Mouse (Mus musculus) CD4-positive, CD25-positive, alpha-beta regulatory T cell, adult 4 months (primary cell): Measurements from ENCODE around the gene Ackr1. TPM values are rescaled to one million over a fixed set of nuclear protein-coding genes. Genes with fewer than 3 reads are reported as not detected.

Experiments used
- ATAC-seq: one replicate; pipeline ENCODE4 v1.8.0; 2017
- polyA plus RNA-seq, 2 experiments: library from polyadenylated mRNA; unstranded; fragments of 100-300 nt; shearing (Covaris generic); gene quantifications; one replicate each; pipeline ENCODE4 v1.2.1; 2017

Ackr1 gene
- not detected for polyA plus RNA-seq

- ATAC-seq, result no peak
Measured at GRCm38 (mm10) chr1:173333312-173334253, at the start of gene Ackr1. TSS of gene Ackr1 (minus strand) at chr1:173333750.

DNA sequence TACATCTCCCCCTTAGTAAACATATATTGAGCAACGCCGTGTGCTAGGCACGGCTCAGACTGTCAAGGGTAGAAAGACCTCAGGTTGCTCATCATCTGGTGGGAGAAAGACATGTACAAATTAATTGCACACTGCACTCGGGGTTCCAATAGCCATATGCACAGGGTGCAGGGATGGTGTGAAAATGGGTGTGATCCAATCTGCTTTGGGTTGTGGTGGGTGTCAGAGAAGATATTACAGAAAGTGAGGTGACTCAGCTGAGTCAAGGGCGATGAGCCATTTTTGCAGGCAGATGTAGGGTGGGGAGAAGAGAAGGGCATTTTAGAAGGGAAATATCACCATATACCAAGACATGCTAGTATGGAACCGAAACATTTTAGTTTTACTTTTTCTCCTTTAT is 47.9 kb upstream of the Ackr1 start:
- no peak for ATAC-seq

DNA sequence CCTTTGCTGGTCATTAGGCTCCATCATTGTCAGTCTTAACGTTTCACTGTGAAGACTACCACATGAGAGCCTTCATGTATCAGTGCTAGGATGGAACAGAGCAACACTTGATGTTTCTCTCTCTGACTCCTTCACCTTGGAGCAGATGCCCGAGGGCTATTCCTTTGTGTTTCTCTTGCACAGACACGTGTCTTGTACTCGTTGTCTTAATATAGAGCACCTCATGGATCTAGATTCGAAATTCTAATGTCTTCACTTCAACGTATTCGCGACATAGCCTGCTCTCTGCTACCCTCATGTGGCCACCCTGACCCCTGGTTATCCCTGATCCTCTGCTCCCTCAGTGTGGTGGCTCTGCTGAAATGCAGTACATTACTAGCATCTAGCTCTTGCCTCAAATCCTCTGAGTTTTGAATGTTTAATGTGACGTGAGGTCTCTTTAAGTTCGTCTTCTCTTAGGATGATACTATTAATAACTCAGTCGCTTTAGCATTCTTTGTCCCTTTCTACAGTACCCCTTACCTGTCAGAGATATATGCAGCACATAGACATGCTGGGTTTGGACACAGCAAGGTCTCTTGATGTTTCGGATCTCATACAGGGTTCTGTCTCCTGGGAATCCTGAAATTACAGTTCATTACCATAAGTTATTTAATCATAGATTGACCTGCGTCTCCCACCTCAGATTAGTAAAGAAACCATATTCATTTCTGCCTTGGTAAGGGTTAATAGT is 44.0 kb upstream of the Ackr1 start:
- ATAC-seq, result no peak

- no peak for ATAC-seq
Measured at GRCm38 (mm10) chr1:173374020-173374419, 40.5 kb upstream of the Ackr1 start.

DNA sequence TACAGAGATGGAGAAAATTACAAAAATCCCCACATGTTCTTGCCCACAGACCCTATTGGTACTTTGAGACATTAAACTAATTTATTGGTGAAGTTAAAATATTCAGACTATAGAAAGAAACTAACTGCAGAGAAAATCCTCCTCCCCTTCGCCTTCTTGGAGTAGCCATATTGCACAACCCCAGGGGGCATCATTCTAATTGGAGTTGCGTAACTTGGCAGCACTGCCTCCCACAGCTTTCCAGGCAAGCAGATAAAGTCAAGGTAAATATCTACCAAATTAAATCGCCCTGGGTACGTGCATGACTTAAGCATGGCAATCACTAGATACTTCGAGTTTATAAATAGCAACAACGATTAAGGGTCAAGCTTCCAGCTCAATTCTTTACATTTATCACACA is 38.0 kb upstream of the Ackr1 start:
- no peak for ATAC-seq

DNA sequence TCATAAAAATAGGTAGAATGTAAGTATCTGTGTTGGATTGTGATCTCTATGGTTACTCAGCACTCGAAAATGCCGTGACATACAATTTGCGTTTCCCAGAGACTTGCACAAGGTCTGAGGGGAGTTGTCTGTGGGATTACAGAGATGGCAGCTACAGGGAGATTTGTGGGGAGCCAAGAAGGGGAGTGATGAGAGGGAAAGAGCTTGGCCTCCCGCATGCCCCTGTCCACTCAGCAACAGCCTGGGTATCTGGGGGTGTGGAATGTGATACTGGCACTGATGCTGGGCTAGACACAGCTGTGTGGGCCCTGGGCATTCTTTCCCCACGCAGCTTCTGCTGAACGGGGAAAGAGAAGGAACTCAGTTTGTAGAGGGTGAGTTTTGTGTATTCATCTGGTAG is 36.9 kb upstream of the Ackr1 start:
- no peak for ATAC-seq

GRCm38 (mm10) chr1:173369611-173370010 is 36.1 kb upstream of the Ackr1 start:
- ATAC-seq, result no peak

- ATAC-seq, result no peak
Measured at GRCm38 (mm10) chr1:173367356-173368046, 34.0 kb upstream of the Ackr1 start, which contains the start of gene Cadm3. TSS of gene Cadm3 (minus strand) at chr1:173367695.

- ATAC-seq, result no peak
Measured at GRCm38 (mm10) chr1:173366701-173367355, 33.3 kb upstream of the Ackr1 start.

DNA sequence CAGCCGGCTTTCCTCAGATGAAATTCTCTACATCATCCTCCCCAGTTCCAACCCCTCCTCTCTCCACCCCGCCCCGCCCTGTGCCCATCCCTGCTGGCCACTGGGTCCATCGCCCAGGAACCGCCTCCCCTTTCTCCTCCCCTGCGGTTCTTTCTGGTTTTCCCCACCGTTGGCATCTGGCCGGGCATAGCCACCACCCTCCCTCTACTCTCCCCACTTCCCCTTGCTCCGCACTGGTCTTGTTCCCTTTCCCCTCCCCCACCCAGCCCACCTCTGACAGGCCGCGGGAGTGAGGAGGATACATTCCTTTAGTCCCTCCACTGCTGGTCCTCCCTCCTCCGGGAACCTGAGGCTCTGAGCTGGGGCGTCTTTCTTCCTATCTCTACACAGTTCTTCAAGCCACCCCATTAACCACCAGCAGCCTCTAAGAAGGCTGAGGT is 32.4 kb upstream of the Ackr1 start:
- ATAC-seq, result no peak

DNA sequence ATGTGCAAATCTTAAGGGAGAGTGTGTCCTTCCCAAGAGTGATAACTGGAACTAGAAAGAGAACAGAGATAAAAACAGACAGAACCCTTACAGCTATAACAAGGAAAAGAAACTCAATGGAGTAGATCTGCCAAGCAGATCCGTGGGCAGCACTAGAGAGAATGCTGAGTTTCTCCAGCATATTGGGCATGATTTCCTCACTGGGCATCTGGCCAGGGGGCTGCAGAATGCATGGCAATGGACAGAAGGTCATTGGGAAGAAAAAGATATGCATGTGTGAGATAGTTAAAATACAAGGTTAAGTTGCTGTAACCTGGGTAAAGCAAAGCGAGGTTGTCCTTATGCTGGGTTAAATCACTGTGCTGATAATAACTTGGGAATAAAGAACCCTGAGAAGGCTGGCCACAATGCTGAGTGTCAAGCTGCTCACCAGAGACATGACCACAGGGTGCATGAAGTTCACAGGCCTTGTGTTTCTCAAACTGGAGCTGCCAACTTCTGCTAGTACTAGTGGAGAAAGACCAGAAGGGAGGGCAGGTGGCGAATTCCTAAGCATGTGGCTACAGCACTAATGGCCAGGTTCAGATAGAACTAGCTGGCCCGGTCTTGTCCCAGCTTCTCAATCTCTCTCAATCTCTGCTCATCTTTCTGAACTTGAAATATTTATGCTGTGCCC is 30.7 kb upstream of the Ackr1 start:
- no peak for ATAC-seq

GRCm38 (mm10) chr1:173363436-173363835 is 29.9 kb upstream of the Ackr1 start:
- no peak for ATAC-seq

DNA sequence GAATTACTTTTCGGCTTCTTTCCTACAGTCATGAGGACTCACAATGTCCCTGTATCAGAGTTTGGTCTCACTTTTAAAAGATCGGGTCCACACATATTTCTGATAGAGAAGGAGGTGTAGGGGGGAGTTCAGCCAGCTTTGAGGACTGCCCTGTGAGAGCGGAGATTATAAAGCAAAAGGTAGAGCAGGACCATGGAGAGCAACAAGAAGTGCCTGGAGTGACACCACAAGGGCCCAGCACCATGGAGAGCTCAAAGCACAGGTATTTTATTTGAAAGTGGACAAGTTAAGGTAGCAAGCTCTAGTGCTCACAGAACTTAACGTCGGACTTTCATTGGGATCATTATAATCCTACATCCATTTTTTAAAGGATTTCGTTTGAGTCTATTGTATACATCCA is 28.1 kb upstream of the Ackr1 start:
- ATAC-seq, result no peak

DNA sequence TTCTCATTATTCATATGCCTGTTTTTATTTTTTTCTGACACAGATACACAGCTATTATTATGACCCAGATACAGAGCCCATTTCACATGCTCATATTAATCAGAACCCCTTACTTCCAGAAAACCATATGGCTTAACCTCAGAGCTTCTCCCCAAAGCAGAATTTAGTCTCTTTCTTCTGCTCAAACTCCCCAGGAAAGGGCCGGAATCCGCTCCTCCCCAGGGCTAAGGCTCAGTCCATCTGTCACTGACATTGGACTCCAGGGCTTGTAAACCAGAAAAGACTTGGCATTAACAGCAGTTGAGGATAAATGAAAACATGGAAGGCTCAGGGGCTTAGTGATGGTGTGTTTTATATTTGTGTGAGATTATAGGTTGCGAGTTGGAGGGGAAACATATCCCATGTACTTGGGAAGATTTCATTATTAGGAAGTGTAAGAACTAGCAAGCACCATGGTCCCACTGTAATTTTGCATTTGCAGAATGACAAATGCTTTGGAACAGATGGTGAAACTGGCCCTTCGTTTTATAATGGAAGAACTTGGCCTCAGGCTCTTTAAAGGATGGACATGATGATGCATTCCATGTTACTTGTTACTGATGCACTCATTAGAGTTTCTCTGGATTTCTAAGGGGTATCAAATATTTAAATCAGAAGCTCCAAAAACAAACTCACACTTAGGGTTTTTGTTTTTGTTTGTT is 26.2 kb upstream of the Ackr1 start:
- no peak for ATAC-seq

- ATAC-seq, result no peak
Measured at GRCm38 (mm10) chr1:173357799-173358198, 24.2 kb upstream of the Ackr1 start.

GRCm38 (mm10) chr1:173356699-173357098 is 23.1 kb upstream of the Ackr1 start:
- ATAC-seq, result no peak

- ATAC-seq, result no peak
Measured at GRCm38 (mm10) chr1:173355107-173355846, 21.7 kb upstream of the Ackr1 start.

- no peak for ATAC-seq
Measured at GRCm38 (mm10) chr1:173350372-173350957, 16.9 kb upstream of the Ackr1 start, which contains the start of gene Aim2. TSS of gene Aim2 (plus strand) at chr1:173350879.

GRCm38 (mm10) chr1:173349946-173350345 is 16.4 kb upstream of the Ackr1 start:
- ATAC-seq, result no peak

GRCm38 (mm10) chr1:173349192-173349591 is 15.6 kb upstream of the Ackr1 start:
- ATAC-seq, result no peak
